Mouse (Mus musculus): ENCODE data around the gene 2310022B05Rik.

2310022B05Rik gene

DNA sequence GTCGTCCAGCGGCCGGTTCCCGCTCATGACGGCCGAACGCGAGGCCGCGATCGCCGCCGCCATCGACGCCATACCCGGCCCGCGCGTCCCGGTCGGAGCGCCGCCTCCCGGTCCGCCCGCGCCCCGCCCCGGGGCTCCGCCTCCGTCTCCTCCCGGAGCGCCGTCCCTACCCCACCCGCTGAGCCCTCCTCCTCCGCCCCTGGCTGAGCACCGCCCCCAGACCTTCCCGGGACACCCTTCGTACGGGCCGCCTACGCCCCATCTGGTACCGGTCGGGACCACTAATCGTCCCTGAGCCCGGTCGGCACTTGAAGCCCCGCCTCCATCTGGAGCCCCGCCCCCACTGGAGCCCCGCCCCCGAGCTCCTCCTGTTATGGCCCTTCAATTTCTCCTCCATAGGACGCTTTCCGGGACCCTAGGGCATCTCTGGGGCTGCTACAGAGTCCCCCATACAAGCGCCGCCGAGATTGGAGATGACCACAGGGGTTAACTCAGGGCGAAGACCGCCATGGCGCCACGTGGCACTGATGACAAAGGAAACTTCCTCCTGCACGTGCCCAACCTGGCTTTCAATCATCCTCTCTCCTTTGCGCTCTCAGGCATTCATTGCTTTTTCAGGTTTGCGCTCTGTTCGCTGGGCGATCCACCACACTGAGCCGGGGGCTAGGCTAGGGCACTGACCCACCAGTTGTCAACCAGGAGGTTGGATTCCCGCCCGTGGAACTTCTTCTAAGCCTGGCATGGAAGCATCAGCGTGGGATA is at the start of gene 2310022B05Rik:
2310022B05Rik (minus strand) TSS at position 258 of the 762 bp plus-strand sequence.
- DNase-seq (ENCODE audit: low spot score), result peak; percentile 71

DNA sequence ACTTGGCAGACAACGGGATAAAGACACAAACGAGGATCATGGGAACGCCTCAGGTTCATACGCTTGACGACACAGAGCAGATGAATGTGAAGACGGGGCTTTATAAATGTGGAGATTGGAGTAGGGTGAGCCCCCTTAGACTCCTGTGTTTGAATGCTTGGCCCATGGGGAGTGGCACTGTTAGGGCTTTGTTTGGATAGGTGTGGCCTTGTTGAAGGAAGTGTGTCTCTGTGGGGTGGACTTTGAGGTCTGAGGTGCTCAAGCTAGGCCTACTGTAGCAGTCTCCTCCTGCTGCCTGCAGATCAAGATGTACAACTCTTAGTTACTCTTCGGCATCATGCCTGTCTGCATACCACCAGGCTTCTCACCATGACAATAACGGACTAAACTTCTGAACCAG is 42.7 kb upstream of the 2310022B05Rik start:
- peak; percentile 43 for DNase-seq (ENCODE audit: low spot score)

GRCm38 (mm10) chr8:124704376-124704775 is 41.2 kb upstream of the 2310022B05Rik start:
- no peak for DNase-seq (ENCODE audit: low spot score)

DNA sequence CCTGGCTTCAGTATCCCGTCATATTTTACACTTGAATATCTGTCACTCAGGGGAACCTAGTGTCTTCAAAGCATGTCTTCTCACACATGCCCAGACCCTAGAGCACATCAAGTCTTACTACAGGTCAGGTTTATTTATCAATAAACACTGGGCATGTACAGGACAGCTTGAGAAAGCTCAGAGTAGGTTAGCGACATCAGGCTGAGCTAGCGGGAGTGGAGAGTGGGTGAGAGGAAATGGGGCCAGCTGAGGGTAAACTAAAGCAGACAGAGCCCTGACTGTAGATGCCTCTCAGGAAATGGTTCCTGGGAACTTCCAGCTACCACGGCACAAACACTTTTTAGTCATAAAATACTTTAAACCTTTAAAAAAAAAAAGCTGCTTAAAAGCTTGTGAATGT is 40.4 kb upstream of the 2310022B05Rik start:
- peak; percentile 47 for DNase-seq (ENCODE audit: low spot score)

GRCm38 (mm10) chr8:124702183-124702582 is 39.0 kb upstream of the 2310022B05Rik start:
- DNase-seq (ENCODE audit: low spot score), result no peak

DNA sequence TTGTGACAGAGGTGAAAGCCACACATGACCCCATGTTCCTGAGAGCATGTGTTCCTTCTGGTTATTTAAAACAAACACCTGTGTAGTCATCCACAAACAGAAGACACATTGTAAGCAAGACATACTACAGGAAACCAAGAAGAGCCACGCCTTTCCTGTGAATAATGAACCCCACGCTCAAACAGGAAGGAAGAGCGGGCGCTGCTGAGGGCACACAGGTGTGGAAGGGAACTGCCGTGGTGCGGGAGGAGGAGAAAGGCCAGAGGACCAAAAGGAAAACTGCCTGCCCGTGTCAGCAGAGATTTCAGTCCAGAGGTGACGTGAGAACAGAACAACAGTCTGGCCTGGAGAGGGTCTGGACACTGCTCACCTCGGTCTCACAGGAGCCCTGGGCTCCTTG is 37.9 kb upstream of the 2310022B05Rik start:
- DNase-seq (ENCODE audit: low spot score), result peak; percentile 82

DNA sequence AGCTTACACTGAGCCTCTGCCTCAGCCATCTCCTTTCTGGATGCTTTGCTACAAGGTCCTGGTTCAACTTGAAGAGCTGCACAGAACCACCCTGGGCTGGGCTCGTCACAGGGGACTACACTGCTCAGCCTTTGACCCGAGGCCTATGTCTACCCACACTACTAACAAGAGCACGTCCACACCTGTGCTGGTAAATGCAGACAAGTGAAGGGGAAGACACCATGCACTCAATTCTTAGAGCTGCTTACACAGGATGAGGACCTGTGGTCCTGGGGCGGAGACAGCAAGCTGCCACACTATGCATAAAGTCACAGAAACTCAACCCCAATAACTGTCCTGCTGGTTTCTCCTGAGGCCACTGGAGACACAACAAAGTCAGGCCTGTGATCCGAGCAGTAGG is 37.1 kb upstream of the 2310022B05Rik start:
- no peak for DNase-seq (ENCODE audit: low spot score)

DNA sequence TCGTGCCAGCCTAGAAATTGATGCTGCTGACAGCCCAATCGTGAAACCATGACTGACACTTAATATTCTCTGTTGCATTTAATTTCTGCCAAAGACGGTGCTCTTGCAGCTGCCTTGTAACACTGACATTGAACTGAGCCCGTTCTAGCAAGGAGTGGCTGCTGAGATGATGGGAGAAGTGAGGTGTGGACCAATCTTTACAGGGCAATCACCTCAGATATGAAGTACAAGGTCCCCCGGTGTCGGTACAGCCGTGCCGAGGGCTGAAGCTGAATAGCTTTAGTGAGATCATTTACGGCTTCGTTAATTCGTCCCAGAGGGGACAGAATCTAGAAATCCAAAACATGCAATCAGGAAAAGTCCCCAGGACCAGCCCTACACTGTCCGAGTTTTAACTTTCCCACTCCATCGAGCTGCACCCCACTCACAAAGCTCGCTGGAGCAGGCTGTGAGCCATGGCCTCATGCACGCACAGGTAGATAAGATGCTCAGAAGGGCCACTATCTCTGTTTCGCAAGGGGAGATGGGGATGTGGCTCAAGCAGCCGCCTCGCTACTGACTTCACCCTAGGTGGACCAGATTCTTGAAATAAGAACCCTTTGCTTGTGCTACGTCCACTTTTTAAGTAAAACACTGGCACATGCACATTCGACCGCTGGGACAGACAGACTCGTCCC is 32.4 kb upstream of the 2310022B05Rik start:
- no peak for DNase-seq (ENCODE audit: low spot score)

DNA sequence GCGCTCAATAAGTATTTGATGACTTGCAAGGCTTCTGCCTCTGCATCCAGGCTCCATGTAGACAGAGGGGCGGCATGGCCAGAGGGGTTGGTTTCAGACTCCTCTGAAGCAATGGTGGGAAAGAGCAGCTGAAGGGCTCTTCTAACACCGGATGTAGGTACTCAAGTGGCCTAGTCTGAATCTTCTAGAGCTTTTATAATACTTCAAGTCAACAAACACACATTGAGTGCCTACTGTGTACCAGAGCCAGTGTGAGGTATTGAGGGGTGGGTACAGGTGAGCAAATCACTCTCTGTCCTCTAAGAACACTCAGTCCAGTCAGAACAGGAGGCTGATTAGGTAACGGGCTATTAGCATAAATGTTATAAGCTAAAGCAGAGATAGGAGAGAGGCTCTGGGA is 28.5 kb upstream of the 2310022B05Rik start:
- no peak for DNase-seq (ENCODE audit: low spot score)

GRCm38 (mm10) chr8:124688899-124689298 is 25.7 kb upstream of the 2310022B05Rik start:
- no peak for DNase-seq (ENCODE audit: low spot score)

GRCm38 (mm10) chr8:124682218-124682617 is 19.0 kb upstream of the 2310022B05Rik start:
- DNase-seq (ENCODE audit: low spot score), result no peak

DNA sequence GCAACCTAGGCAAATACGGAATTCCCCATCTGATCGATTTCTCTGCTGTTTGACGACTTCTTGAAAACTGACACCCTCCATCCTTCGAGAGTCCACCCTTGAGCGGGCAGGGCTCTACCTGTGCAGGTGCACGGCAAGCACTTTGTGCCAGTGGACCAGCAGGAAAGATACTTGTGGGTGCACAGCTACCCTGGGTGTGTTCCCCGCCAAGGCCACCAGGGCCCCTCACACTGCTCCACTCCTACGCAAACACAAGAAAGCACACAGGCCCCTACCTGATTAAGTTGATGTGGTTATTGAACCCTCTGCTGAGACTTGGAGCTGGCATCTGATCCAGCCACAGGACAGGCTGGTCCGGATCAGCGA is 18.6 kb upstream of the 2310022B05Rik start:
- DNase-seq (ENCODE audit: low spot score), result no peak

DNA sequence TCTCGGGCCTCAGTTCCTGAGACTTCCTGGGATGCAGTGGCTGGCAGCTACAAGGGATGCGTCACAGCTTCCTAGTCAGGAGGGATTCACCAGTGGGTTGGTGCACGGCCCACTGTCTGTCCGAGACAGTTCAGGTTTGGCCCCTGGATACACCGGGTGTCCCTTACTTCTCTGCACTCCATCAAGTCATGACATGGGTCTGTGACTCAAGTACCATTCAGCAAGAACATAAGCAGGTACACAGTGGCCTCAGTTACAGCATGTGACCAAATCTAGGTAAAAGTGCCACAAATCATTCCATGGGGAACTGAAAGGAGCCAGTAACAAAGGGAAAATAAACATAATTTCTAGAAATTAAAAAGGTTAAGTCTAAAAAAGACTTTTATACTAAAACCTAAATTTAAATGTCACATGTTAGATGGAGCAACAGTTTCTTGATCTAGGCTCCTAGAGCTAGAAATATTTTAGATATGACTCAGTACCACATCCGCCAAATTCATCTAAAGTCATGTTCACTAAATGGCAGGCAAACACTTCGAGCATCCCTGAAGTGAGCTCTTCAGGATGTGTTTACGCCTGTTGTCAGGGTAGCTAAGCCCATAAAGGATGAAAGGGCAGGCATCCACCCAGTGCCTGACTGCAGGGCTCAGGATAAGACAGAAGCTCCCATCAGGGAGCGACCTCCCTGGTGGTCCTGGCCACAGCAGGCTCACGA is 18.1 kb upstream of the 2310022B05Rik start:
- no peak for DNase-seq (ENCODE audit: low spot score)

DNA sequence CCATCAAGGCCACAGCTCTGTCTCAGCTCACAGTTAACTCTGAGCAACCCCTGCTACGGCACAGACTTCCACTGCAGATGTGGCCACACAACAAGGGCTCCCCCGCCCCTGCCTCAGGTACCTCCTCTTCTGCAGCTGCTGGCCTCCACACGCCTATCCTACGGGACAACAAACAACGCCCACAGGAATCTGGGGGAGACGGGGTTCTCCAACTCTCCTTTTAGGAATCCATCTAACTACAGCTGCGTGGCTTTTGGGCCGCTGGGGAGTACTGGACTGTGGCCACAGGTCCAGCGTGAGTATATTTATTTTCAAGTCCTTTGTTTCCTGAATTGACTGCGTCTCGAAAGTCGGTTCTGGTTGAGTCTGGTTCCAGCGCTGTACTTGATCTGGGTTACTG is 15.1 kb upstream of the 2310022B05Rik start:
- no peak for DNase-seq (ENCODE audit: low spot score)

DNA sequence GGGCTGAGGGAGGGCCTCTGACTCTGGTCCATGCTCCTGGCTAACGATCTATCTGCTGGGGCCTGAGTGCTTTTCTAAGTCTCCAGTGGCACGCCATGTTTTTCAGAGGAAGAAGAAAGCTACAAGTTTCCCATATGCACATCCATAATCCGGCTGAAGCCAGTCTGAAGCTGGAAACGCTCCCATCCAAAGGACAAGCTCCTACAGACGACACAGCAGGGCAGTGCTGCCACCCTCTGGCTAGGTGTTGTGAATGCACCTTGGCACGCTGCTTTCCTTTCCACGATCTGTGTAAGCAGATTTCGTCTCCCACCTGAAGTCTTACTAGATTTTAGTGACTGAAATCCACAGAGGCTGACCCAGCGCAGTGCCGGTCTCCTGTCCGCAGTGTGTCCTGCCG is 14.3 kb upstream of the 2310022B05Rik start:
- peak; percentile 30 for DNase-seq (ENCODE audit: low spot score)

DNA sequence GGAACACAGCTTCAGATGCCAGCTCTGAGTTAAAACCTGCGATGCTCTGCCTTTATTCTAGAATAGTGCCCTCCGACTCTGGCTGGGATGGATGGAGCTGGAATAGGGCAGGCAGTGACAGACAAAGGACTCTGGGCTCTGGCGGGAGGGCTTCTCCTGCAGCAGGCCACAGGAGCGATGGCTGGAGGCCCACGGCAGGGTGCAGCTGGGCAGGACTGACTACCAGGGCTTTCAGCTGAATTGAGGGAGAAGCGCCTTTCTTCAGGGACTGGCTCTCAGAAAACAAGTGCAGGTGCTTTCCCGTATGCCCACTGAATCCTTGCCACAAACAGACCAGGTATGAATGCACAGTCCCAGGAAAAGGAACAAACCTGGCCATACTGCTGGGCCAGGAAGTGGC is 13.9 kb upstream of the 2310022B05Rik start:
- no peak for DNase-seq (ENCODE audit: low spot score)

- DNase-seq (ENCODE audit: low spot score), result no peak
Measured at GRCm38 (mm10) chr8:124676661-124677060, 13.5 kb upstream of the 2310022B05Rik start.

DNA sequence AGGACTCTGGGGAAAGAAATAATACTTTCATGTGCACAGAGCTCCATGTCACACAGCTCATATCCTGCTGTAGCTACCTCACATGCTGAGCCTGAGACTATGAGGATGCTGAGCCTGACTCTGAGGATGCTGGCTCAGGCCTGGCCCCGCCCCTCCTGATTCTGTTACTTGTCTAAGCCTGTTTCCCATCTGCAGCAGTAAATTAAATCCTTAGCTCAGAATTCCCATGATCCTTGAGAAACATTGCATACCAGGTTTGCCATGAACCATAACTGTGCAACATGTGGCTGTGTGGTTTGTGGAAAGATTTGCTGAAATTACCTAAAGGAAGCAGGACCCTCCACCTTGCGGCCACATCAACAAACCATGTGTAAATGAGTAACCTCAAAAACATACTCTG is 9.2 kb upstream of the 2310022B05Rik start:
- no peak for DNase-seq (ENCODE audit: low spot score)

DNA sequence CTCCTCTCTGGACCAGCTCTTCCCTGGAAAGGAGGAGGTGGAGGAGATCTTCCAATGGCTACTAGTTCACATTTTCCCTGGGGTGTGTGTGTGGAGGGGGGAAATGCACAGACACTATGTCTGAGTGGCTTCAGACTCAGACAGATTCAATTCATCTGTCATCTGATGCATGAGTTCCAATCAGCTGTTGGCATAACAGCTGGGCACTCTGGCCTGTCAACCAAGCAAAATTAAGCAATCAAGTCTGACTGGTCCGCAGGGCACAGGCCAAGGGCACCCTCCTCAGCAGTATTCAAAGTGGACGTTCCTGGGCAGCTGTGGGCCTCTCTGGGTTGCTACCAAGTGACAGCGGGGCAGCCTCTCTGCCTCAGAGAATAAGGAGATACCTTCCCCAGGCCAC is 5.6 kb upstream of the 2310022B05Rik start:
- DNase-seq (ENCODE audit: low spot score), result no peak

- DNase-seq (ENCODE audit: low spot score), result no peak
Measured at GRCm38 (mm10) chr8:124664414-124664813, 1.2 kb upstream of the 2310022B05Rik start.

GRCm38 (mm10) chr8:124663874-124664230 is 683 bp upstream of the 2310022B05Rik start:
- no peak for DNase-seq (ENCODE audit: low spot score)

GRCm38 (mm10) chr8:124662446-124663111 is 590 bp downstream of the 2310022B05Rik start:
- peak; percentile 12 for DNase-seq (ENCODE audit: low spot score)

GRCm38 (mm10) chr8:124661781-124662180 is 1.4 kb downstream of the 2310022B05Rik start:
- DNase-seq (ENCODE audit: low spot score), result no peak

All from T-cell, adult 2 months (primary cell).